Mouse (Mus musculus) heart, postnatal 25 days (tissue): ENCODE data around the gene Phc3. TPM values are rescaled to one million over a fixed set of nuclear protein-coding genes. Genes with fewer than 3 reads are reported as not detected.

Experiments
- DNase-seq: peaks from one replicate; pipeline ENCODE4 v3.0.0; 2022; ENCODE audit warnings: low spot score
- intact Hi-C: fragments of 180-260 bp; cut with DNase I; formaldehyde crosslinking; loops from one replicate; pipeline ENCODE4 v1.15.1; 2025
- total RNA-seq, 2 experiments: library from RNA; stranded (reverse); gene quantifications; 2 replicates each; pipeline ENCODE4 v1.2.3; 2021

The Phc3 gene
- total RNA-seq, result 10 to 100 TPM; 15.0 to 18.2 TPM

GRCm38 (mm10) chr3:30969104-30969581, at the start of gene Phc3:
Phc3 (minus strand) TSS chr3:30969415.
- intact Hi-C loops, result loop anchor here (5.0 kb wide), 3 partner anchors 57 to 177 kb away; partner anchors contain the start of genes Sec62 and Skil
- DNase-seq, result peak; percentile 85

GRCm38 (mm10) chr3:31017652-31018051, 48.4 kb upstream of the Phc3 start:
- intact Hi-C loops, result no loop called here
- DNase-seq, result no peak

- intact Hi-C loops, result no loop called here
- DNase-seq, result no peak
Measured at GRCm38 (mm10) chr3:31016594-31017196, 47.5 kb upstream of the Phc3 start.

GRCm38 (mm10) chr3:31015682-31016443, 46.6 kb upstream of the Phc3 start:
- intact Hi-C loops, result no loop called here
- DNase-seq, result no peak

GRCm38 (mm10) chr3:31014374-31014773, 45.2 kb upstream of the Phc3 start:
- intact Hi-C loops, result no loop called here
- DNase-seq, result no peak

- DNase-seq, result no peak
- intact Hi-C loops, result no loop called here
Measured at GRCm38 (mm10) chr3:31004320-31005209, 35.4 kb upstream of the Phc3 start.

- DNase-seq, result no peak
- intact Hi-C loops, result no loop called here
Measured at GRCm38 (mm10) chr3:31001048-31001676, 31.9 kb upstream of the Phc3 start.

- no peak for DNase-seq
- intact Hi-C loops, result no loop called here
Measured at GRCm38 (mm10) chr3:31000018-31000407, 30.8 kb upstream of the Phc3 start.

GRCm38 (mm10) chr3:30999401-31000017, 30.3 kb upstream of the Phc3 start:
- intact Hi-C loops, result loop anchor here (5.0 kb wide), 1 partner anchor 93 kb away; no protein-coding TSS in a partner anchor
- DNase-seq, result no peak

GRCm38 (mm10) chr3:30996688-30997014, 27.4 kb upstream of the Phc3 start:
- no peak for DNase-seq
- intact Hi-C loops, result loop anchor here (2.0 to 5.0 kb wide), 2 partner anchors 60 to 96 kb away; no protein-coding TSS in a partner anchor

GRCm38 (mm10) chr3:30995899-30996687, 26.9 kb upstream of the Phc3 start:
- intact Hi-C loops, result loop anchor here (2.0 to 5.0 kb wide), 2 partner anchors 61 to 96 kb away; no protein-coding TSS in a partner anchor

GRCm38 (mm10) chr3:30995283-30995898, 26.2 kb upstream of the Phc3 start, which contains the start of gene Prkci:
Prkci (plus strand) TSS chr3:30995747.
- intact Hi-C loops, result loop anchor here (5.0 kb wide), 1 partner anchor 97 kb away; no protein-coding TSS in a partner anchor

More at GRCm38 (mm10) chr3:30995899-30996687, 26.9 kb upstream of the Phc3 start:
- no peak for DNase-seq

GRCm38 (mm10) chr3:30994859-30995258, 25.6 kb upstream of the Phc3 start:
- no peak for DNase-seq

More at GRCm38 (mm10) chr3:30995283-30995898, 26.2 kb upstream of the Phc3 start, which contains the start of gene Prkci:
- DNase-seq, result peak; percentile 87

GRCm38 (mm10) chr3:30993066-30993573, 23.9 kb upstream of the Phc3 start:
- intact Hi-C loops, result no loop called here
- no peak for DNase-seq

More at GRCm38 (mm10) chr3:30994859-30995258, 25.6 kb upstream of the Phc3 start:
- intact Hi-C loops, result loop anchor here (5.0 kb wide), 1 partner anchor 97 kb away; no protein-coding TSS in a partner anchor

GRCm38 (mm10) chr3:30992161-30992560, 22.9 kb upstream of the Phc3 start:
- no peak for DNase-seq
- intact Hi-C loops, result no loop called here

GRCm38 (mm10) chr3:30987396-30988318, 18.4 kb upstream of the Phc3 start:
- no peak for DNase-seq
- intact Hi-C loops, result no loop called here
